9 mouse cellular contexts compared by ENCODE assay signal in the genomic region with DNA sequence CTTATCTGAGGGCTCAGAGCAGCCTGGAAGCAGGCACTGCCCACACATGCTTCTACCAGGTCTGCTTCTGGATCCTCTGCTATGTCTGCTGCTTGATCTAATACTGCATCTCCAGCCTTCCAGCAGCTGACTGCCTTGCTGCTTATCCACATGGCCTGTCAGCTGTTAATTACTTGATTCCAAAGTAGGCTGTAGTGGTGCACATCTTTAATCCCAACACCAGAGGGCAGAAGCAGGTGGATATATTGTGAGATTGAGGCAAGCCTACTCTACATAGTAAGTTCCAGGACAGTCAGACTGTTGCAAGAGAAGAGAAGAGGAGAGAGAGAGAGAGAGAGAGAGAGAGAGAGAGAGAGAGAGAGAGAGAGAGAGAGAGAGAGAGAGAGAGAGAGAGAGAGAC. TPM values are rescaled to one million over a fixed set of nuclear protein-coding genes. Genes with fewer than 3 reads are reported as not detected.
DNase-seq lines count a peak whose midpoint lies in the region; ATAC-seq and TF ChIP-seq lines count a peak whose summit lies in the region.
"Had no signal": no experiment of that assay in that cellular context is flagged by ENCODE, and none has a peak within 500 bp of the region (broad histone marks: within the 10 kb centered on the region; RNA-seq: fewer than 3 reads in every experiment).

No protein-coding gene starts in this region.

- TF ChIP-seq CTCF in heart, postnatal 0 days (IDR thresholded peaks at IDR 0.05; ENCODE audit: low read depth), result peak; percentile 74

- no peak overlapping the region for H3K9ac ChIP-seq in heart, postnatal 0 days (replicated peaks; ENCODE audit: low read depth, low read length)
- H3K9ac ChIP-seq: limb, embryonic 12.5 days had no signal

- no peak overlapping the region for H3K4me3 ChIP-seq in heart, postnatal 0 days (ENCODE audit: low read depth, low read length)
- H3K4me3 ChIP-seq in heart, embryonic 10.5 days, result no peak overlapping the region
- H3K4me3 ChIP-seq: limb, embryonic 12.5 days had no signal

- TF ChIP-seq EP300 in heart, postnatal 0 days (IDR thresholded peaks at IDR 0.05; ENCODE audit: low read depth), result no peak

- DNase-seq in heart, postnatal 0 days (ENCODE audit: low spot score), result peak; percentile 54
- DNase-seq in heart, embryonic 10.5 days (ENCODE audit: low spot score), result no peak
- DNase-seq in A20 (ENCODE audit: low read depth, low spot score) (peak; percentile 44), R1 (ENCODE audit: low read depth, low spot score) (peak; percentile 57), MN1 (ENCODE audit: low spot score) (no peak)
- peak; percentile 24 for DNase-seq in kidney, postnatal 10 days
- no peak for DNase-seq in ovary, postnatal 36 days (ENCODE audit: low spot score)

- H3K4me2 ChIP-seq in heart, postnatal 0 days (ENCODE audit: low read depth, low read length), result no peak overlapping the region
- H3K4me2 ChIP-seq: limb, embryonic 12.5 days had no signal

- no peaks in the 10 kb centered on the region for H3K4me1 ChIP-seq in heart, postnatal 0 days (ENCODE audit: control insufficient read depth, insufficient read depth)
- H3K4me1 ChIP-seq in heart, embryonic 10.5 days, result no peaks in the 10 kb centered on the region
- H3K4me1 ChIP-seq: limb, embryonic 12.5 days had no signal

- no peaks in the 10 kb centered on the region for H3K27me3 ChIP-seq in heart, postnatal 0 days (ENCODE audit: control insufficient read depth, insufficient read depth, low read length)
- H3K27me3 ChIP-seq in heart, embryonic 10.5 days (ENCODE audit: insufficient read depth, poor library complexity, severe bottlenecking), result no peaks in the 10 kb centered on the region
- H3K27me3 ChIP-seq: limb, embryonic 12.5 days had no signal

- no peak for ATAC-seq in heart, postnatal 0 days (ENCODE audit: insufficient read depth, low read depth)
- no peak for ATAC-seq in CD4-positive, CD25-positive, alpha-beta regulatory T cell, adult 4 months

- no peak overlapping the region for H3K27ac ChIP-seq in heart, postnatal 0 days (ENCODE audit: low read depth)
- H3K27ac ChIP-seq in heart, embryonic 10.5 days, result no peak overlapping the region
- H3K27ac ChIP-seq: limb, embryonic 12.5 days had no signal

- no peaks in the 10 kb centered on the region for H3K9me3 ChIP-seq in heart, postnatal 0 days (replicated peaks; ENCODE audit: control insufficient read depth, low read length)
- H3K9me3 ChIP-seq in heart, embryonic 10.5 days, result no peaks in the 10 kb centered on the region
- H3K9me3 ChIP-seq: limb, embryonic 12.5 days had no signal

- H3K36me3 ChIP-seq in heart, postnatal 0 days (replicated peaks; ENCODE audit: control insufficient read depth, insufficient read depth, low read length), result no peaks in the 10 kb centered on the region
- H3K36me3 ChIP-seq in heart, embryonic 10.5 days, result no peaks in the 10 kb centered on the region
- H3K36me3 ChIP-seq: limb, embryonic 12.5 days had no signal

RNA-seq across cellular contexts. Expression of gene Rhag, which starts 26.4 kb away (rescaled TPM):
- 0.58 TPM in 1 of 2 replicates, not detected in the other for total RNA-seq in heart, postnatal 0 days (2014; rRNA removed; ENCODE audit: low replicate concordance)
- 0.18 and 0.34 TPM in 2 replicates for polyA plus RNA-seq in heart, postnatal 0 days (2015; fragmentation: Nextera tagmentation; extraction: Ambion mirVana)
- 17.4 and 19.3 TPM in 2 replicates for polyA plus RNA-seq in heart, embryonic 10.5 days (2016; fragmentation: Nextera tagmentation; extraction: Ambion mirVana)
- not detected for polyA plus RNA-seq in CD4-positive, CD25-positive, alpha-beta regulatory T cell, adult 4 months (2017; shearing (Covaris generic))

RNA-seq across cellular contexts. Expression of gene Crisp2, which starts 30.5 kb away (rescaled TPM):
- not detected in 2 replicates for total RNA-seq in heart, postnatal 0 days (2014; rRNA removed; ENCODE audit: low replicate concordance)
- not detected in 2 replicates for polyA plus RNA-seq in heart, postnatal 0 days (2015; fragmentation: Nextera tagmentation; extraction: Ambion mirVana)
- polyA plus RNA-seq in heart, embryonic 10.5 days (2016; fragmentation: Nextera tagmentation; extraction: Ambion mirVana), result not detected in 2 replicates
- not detected for polyA plus RNA-seq in CD4-positive, CD25-positive, alpha-beta regulatory T cell, adult 4 months (2017; shearing (Covaris generic))
- polyA plus RNA-seq: limb, embryonic 12.5 days had no signal

RNA-seq across cellular contexts. Expression of gene 9130008F23Rik, which starts 43.1 kb away (rescaled TPM):
- 2.4 and 3.8 TPM in 2 replicates for total RNA-seq in heart, postnatal 0 days (2014; rRNA removed; ENCODE audit: low replicate concordance)
- 1.2 and 1.3 TPM in 2 replicates for polyA plus RNA-seq in heart, postnatal 0 days (2015; fragmentation: Nextera tagmentation; extraction: Ambion mirVana)
- polyA plus RNA-seq in heart, embryonic 10.5 days (2016; fragmentation: Nextera tagmentation; extraction: Ambion mirVana), result 3.3 and 3.4 TPM in 2 replicates
- 1 to 10 TPM in 1 of 2 experiments, under 1 TPM in 1; 0.30 to 1.2 TPM for polyA plus RNA-seq in CD4-positive, CD25-positive, alpha-beta regulatory T cell, adult 4 months (2017; shearing (Covaris generic))

Comparison
In these comparisons a context has a peak if more than half of its experiments do, and no peak if none do; other contexts are left out.
1. DNase-seq: peak in heart, postnatal 0 days (single experiment), A20 (single experiment), R1 (single experiment) and kidney, postnatal 10 days (single experiment); none in heart, embryonic 10.5 days (single experiment), MN1 (single experiment) and ovary, postnatal 36 days (single experiment).
2. RNA of gene Rhag, which starts 26.4 kb away (polyA plus RNA-seq): 17.4 to 19.3 TPM in heart, embryonic 10.5 days; 0.18 to 0.34 TPM in heart, postnatal 0 days and not detected in CD4-positive, CD25-positive, alpha-beta regulatory T cell, adult 4 months; every median in the first group is over 10 times any median in the second.